In the genomic region with DNA sequence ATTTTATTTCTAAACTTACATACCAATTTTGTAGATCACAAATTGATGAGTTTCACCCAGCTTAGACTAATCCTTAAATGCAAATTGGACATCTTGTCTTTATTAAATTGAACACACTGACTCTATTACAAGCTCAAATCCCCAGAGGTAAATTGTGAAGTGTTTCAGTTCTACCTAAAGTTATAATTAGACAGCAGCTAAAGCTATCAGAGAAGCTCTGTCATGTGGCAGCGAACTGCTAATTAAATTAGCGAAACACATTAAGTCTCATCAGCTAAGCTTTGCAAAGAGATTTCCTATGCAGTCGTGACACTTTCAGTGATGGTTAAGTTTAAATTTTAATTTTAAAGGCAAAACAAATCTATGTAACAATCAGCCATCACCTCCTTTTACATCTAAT, we compare ENCODE assay signal across 25 mouse cellular contexts.
DNase-seq lines count a peak whose midpoint lies in the region; ATAC-seq lines count a peak whose summit lies in the region.
"Had no signal": no experiment of that assay in that cellular context is flagged by ENCODE, and none has a peak within 500 bp of the region (broad histone marks: within the 10 kb centered on the region; RNA-seq: fewer than 3 reads in every experiment).

No protein-coding gene starts in this region.

- H3K4me3 ChIP-seq in hindbrain, embryonic 14.5 days (replicated peaks; ENCODE audit: low read length) = no peak overlapping the region
- no peak overlapping the region for H3K4me3 ChIP-seq in hindbrain, embryonic 11.5 days (ENCODE audit: low read depth, low read length)
- H3K4me3 ChIP-seq in midbrain, embryonic 14.5 days (replicated peaks; ENCODE audit: low read depth, low read length) = no peak overlapping the region
- H3K4me3 ChIP-seq in midbrain, embryonic 13.5 days (replicated peaks) = no peak overlapping the region
- H3K4me3 ChIP-seq: embryonic facial prominence, embryonic 10.5 days; embryonic facial prominence, embryonic 13.5 days; erythroblast, embryonic 14.5 days; forebrain, embryonic 12.5 days; gastrocnemius, adult 2 months had no signal

- H3K9ac ChIP-seq in hindbrain, embryonic 14.5 days = no peak overlapping the region
- no peak overlapping the region for H3K9ac ChIP-seq in hindbrain, embryonic 11.5 days (ENCODE audit: low read depth, low read length)
- no peak overlapping the region for H3K9ac ChIP-seq in midbrain, embryonic 14.5 days (replicated peaks; ENCODE audit: low read length)
- no peak overlapping the region for H3K9ac ChIP-seq in midbrain, embryonic 13.5 days (replicated peaks)
- H3K9ac ChIP-seq: embryonic facial prominence, embryonic 13.5 days; forebrain, embryonic 12.5 days; forebrain, postnatal 0 days had no signal

- no peak overlapping the region for H3K27ac ChIP-seq in hindbrain, embryonic 14.5 days
- no peak overlapping the region for H3K27ac ChIP-seq in hindbrain, embryonic 11.5 days (ENCODE audit: low read depth, low read length)
- H3K27ac ChIP-seq in midbrain, embryonic 14.5 days (replicated peaks; ENCODE audit: low read depth, low read length) = no peak overlapping the region
- H3K27ac ChIP-seq in midbrain, embryonic 13.5 days = no peak overlapping the region
- H3K27ac ChIP-seq: embryonic facial prominence, embryonic 10.5 days; embryonic facial prominence, embryonic 13.5 days; forebrain, embryonic 12.5 days; gastrocnemius, adult 2 months had no signal

- no peaks in the 10 kb centered on the region for H3K4me1 ChIP-seq in hindbrain, embryonic 14.5 days (replicated peaks; ENCODE audit: control insufficient read depth, insufficient read depth, low read length)
- no peaks in the 10 kb centered on the region for H3K4me1 ChIP-seq in hindbrain, embryonic 11.5 days (replicated peaks; ENCODE audit: control insufficient read depth, insufficient read depth, low read length)
- H3K4me1 ChIP-seq in midbrain, embryonic 14.5 days (ENCODE audit: control insufficient read depth, insufficient read depth, low read length) = no peaks in the 10 kb centered on the region
- no peaks in the 10 kb centered on the region for H3K4me1 ChIP-seq in midbrain, embryonic 13.5 days (replicated peaks)
- H3K4me1 ChIP-seq: embryonic facial prominence, embryonic 10.5 days; embryonic facial prominence, embryonic 13.5 days; forebrain, embryonic 12.5 days had no signal

- ATAC-seq in hindbrain, embryonic 14.5 days (ENCODE audit: low FRiP score) = peak; percentile 46; the same call in 1 of the 2 replicates
- no peak for ATAC-seq in hindbrain, embryonic 11.5 days (ENCODE audit: low FRiP score)
- ATAC-seq in midbrain, embryonic 14.5 days (ENCODE audit: low FRiP score, low TSS enrichment) = no peak
- ATAC-seq in midbrain, embryonic 13.5 days = no peak
- ATAC-seq in CD4-positive, CD25-positive, alpha-beta regulatory T cell, adult 4 months = no peak
- ATAC-seq: forebrain, postnatal 0 days; intestine, postnatal 0 days had no signal

- H3K4me2 ChIP-seq in hindbrain, embryonic 14.5 days (replicated peaks) = no peak overlapping the region
- H3K4me2 ChIP-seq in hindbrain, embryonic 11.5 days (replicated peaks; ENCODE audit: low read depth, low read length) = no peak overlapping the region
- H3K4me2 ChIP-seq in midbrain, embryonic 14.5 days (ENCODE audit: low read length) = no peak overlapping the region
- H3K4me2 ChIP-seq in midbrain, embryonic 13.5 days (replicated peaks) = no peak overlapping the region
- H3K4me2 ChIP-seq: embryonic facial prominence, embryonic 13.5 days; forebrain, embryonic 12.5 days; heart, embryonic 11.5 days had no signal

- no peaks in the 10 kb centered on the region for H3K27me3 ChIP-seq in hindbrain, embryonic 14.5 days (ENCODE audit: control insufficient read depth, insufficient read depth, low read length)
- H3K27me3 ChIP-seq in hindbrain, embryonic 11.5 days (ENCODE audit: control insufficient read depth, insufficient read depth, low read length) = no peaks in the 10 kb centered on the region
- H3K27me3 ChIP-seq in midbrain, embryonic 14.5 days (ENCODE audit: control insufficient read depth, insufficient read depth, low read length) = no peaks in the 10 kb centered on the region
- no peaks in the 10 kb centered on the region for H3K27me3 ChIP-seq in midbrain, embryonic 13.5 days
- H3K27me3 ChIP-seq: embryonic facial prominence, embryonic 13.5 days; forebrain, embryonic 12.5 days had no signal

- DNase-seq in hindbrain, embryonic 14.5 days (ENCODE audit: low spot score) = peak; percentile 34
- no peak for DNase-seq in hindbrain, embryonic 11.5 days (ENCODE audit: low spot score)
- peak; percentile 42 for DNase-seq in midbrain, embryonic 14.5 days
- DNase-seq in brain, adult 2 months (ENCODE audit: low read depth, low spot score) = peak; percentile 6
- DNase-seq in brain, embryonic 18.5 days (ENCODE audit: low read depth, low spot score) = peak; percentile 10
- DNase-seq: adrenal gland, adult 2 months; adrenal gland, postnatal 14 days; B cell, adult 2 months; cerebellum, adult 11 months; cerebellum, adult 2 months; cerebellum, adult 9-11 months; cerebellum, postnatal 25 days; embryo, embryonic 11 days; forebrain, postnatal 0 days; gastrocnemius, adult 2 months; gastrocnemius, postnatal 14 days; heart, adult 11 months had no signal

- no peaks in the 10 kb centered on the region for H3K36me3 ChIP-seq in hindbrain, embryonic 14.5 days (replicated peaks; ENCODE audit: control insufficient read depth, insufficient read depth)
- no peaks in the 10 kb centered on the region for H3K36me3 ChIP-seq in hindbrain, embryonic 11.5 days (ENCODE audit: control insufficient read depth, insufficient read depth, low read length)
- no peaks in the 10 kb centered on the region for H3K36me3 ChIP-seq in midbrain, embryonic 14.5 days (ENCODE audit: control insufficient read depth, insufficient read depth, low read length)
- H3K36me3 ChIP-seq in midbrain, embryonic 13.5 days = no peaks in the 10 kb centered on the region
- H3K36me3 ChIP-seq: embryonic facial prominence, embryonic 10.5 days; embryonic facial prominence, embryonic 13.5 days; forebrain, embryonic 12.5 days had no signal

- no peaks in the 10 kb centered on the region for H3K9me3 ChIP-seq in hindbrain, embryonic 14.5 days (ENCODE audit: control insufficient read depth, low read length)
- no peaks in the 10 kb centered on the region for H3K9me3 ChIP-seq in hindbrain, embryonic 11.5 days (ENCODE audit: control insufficient read depth, low read length)
- no peaks in the 10 kb centered on the region for H3K9me3 ChIP-seq in midbrain, embryonic 14.5 days (ENCODE audit: control insufficient read depth, low read length)
- no peaks in the 10 kb centered on the region for H3K9me3 ChIP-seq in midbrain, embryonic 13.5 days
- H3K9me3 ChIP-seq: embryonic facial prominence, embryonic 10.5 days; embryonic facial prominence, embryonic 13.5 days; forebrain, embryonic 12.5 days had no signal

- 60% methylated on average over 3 of the region's 3 CpGs for WGBS in hindbrain, embryonic 14.5 days
- 92% methylated on average over 3 of the region's 3 CpGs for WGBS in hindbrain, embryonic 11.5 days
- whole genome bisulfite sequencing in midbrain, embryonic 14.5 days = 79% methylated on average over 3 of the region's 3 CpGs
- WGBS in midbrain, embryonic 13.5 days = 77% methylated on average over 3 of the region's 3 CpGs
